In the genomic region with DNA sequence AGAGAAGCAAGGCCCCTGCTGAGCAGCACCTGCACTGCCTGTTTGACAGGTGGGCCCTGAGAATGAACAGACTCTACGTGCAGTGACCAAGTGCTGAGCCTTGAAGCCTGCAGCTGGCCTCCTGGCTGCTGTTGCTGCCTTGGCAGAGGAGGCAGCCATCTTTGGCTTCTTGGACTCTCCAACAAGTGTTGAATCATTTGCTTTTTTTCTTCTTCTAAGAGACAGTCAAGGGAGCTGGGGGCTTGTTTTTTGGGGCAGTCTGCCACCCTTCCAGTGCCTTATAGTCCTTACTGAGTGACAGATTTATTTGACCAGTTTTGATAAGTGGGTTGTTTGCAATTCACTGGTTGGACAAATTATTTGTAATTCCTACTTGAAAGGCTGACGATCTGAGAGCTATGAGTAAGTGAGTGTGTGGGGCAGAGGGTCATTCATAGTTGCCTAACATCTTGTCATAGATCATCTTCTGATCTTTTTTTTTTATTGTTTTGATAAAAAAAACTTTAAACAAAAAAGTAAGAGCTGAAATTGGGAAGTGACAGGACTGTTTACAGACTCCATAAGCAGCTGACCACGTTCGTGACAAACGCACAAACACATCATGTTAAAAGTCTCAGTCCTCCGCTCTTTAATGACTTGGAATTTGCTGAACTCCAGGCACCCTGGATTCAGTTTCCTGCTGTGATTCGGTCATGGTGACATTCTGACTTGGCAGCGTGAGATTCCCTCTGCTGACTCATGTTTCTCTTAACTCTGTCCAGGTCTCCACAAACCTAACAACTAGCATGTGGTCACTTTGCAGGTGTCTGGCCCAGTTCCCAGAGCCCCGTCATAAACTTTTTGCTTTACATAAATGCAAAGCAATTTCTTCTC, we compare ENCODE assay signal across 11 mouse cellular contexts. TPM values are rescaled to one million over a fixed set of nuclear protein-coding genes. Genes with fewer than 3 reads are reported as not detected.
DNase-seq lines count a peak whose midpoint lies in the region; ATAC-seq and TF ChIP-seq lines count a peak whose summit lies in the region.
"Had no signal": no experiment of that assay in that cellular context is flagged by ENCODE, and none has a peak within 500 bp of the region (broad histone marks: within the 10 kb centered on the region; RNA-seq: fewer than 3 reads in every experiment).

No protein-coding gene starts in this region.

- DNase-seq in lung, adult 18-20 months: peak; percentile 21 to 44
- no peak for DNase-seq in lung, adult 2 months
- DNase-seq in cerebellum, adult 8-10 months: peak; percentile 48
- peak; percentile 31 to 59 for DNase-seq in heart, postnatal 14 days
- DNase-seq in skeletal muscle tissue, adult 2 months (ENCODE audit: low read depth, low spot score): peak; percentile 68
- DNase-seq in forebrain, postnatal 0 days: no peak
- no peak for DNase-seq in spleen, adult 12 weeks (ENCODE audit: low spot score)
- no peak for DNase-seq in hindbrain, embryonic 10.5 days (ENCODE audit: low spot score)
- DNase-seq: right cerebral cortex, postnatal 25 days had no signal

- H3K27me3 ChIP-seq in forebrain, postnatal 0 days (ENCODE audit: insufficient read depth, low read length): no peaks in the 10 kb centered on the region
- H3K27me3 ChIP-seq in hindbrain, embryonic 10.5 days (ENCODE audit: insufficient read depth, poor library complexity, severe bottlenecking): no peaks in the 10 kb centered on the region

- TF ChIP-seq CTCF in lung, adult 2 months (IDR thresholded peaks at IDR 0.05; ENCODE audit: insufficient read depth, low read length): no peak
- no peak for TF ChIP-seq CTCF in forebrain, postnatal 0 days (IDR thresholded peaks at IDR 0.05; ENCODE audit: low read depth)

- no peaks in the 10 kb centered on the region for H3K9me3 ChIP-seq in forebrain, postnatal 0 days (ENCODE audit: low read length)
- no peaks in the 10 kb centered on the region for H3K9me3 ChIP-seq in hindbrain, embryonic 10.5 days

- no peak overlapping the region for H3K9ac ChIP-seq in forebrain, postnatal 0 days

- TF ChIP-seq POLR2A in lung, adult 2 months (IDR thresholded peaks at IDR 0.05; ENCODE audit: borderline replicate concordance, extremely low read depth, low read depth, low read length): no peak

- H3K36me3 ChIP-seq in forebrain, postnatal 0 days (ENCODE audit: insufficient read depth): no peaks in the 10 kb centered on the region
- H3K36me3 ChIP-seq in hindbrain, embryonic 10.5 days: no peaks in the 10 kb centered on the region
- H3K36me3 ChIP-seq: G1E had no signal

- intact Hi-C loops in heart, postnatal 14 days (cut with DNase I): no loop called here

- no peak overlapping the region for H3K4me2 ChIP-seq in forebrain, postnatal 0 days (ENCODE audit: low read depth)

- H3K27ac ChIP-seq in forebrain, postnatal 0 days (ENCODE audit: low read depth, low read length): no peak overlapping the region
- no peak overlapping the region for H3K27ac ChIP-seq in hindbrain, embryonic 10.5 days

- no peaks in the 10 kb centered on the region for H3K4me1 ChIP-seq in lung, adult 2 months (ENCODE audit: control insufficient read depth, insufficient read depth, low read length)
- H3K4me1 ChIP-seq in forebrain, postnatal 0 days (ENCODE audit: insufficient read depth): no peaks in the 10 kb centered on the region
- peaks cover 10% of the 10 kb centered on the region; the same call in 1 of the 2 replicates for H3K4me1 ChIP-seq in hindbrain, embryonic 10.5 days (replicated peaks)

- ATAC-seq in forebrain, postnatal 0 days: no peak

- no peak overlapping the region for H3K4me3 ChIP-seq in lung, adult 2 months (replicated peaks; ENCODE audit: extremely low read depth, low read depth, low read length)
- no peak overlapping the region for H3K4me3 ChIP-seq in forebrain, postnatal 0 days (ENCODE audit: low read depth, low read length)
- H3K4me3 ChIP-seq in hindbrain, embryonic 10.5 days: no peak overlapping the region

- 34% methylated on average over 9 of the region's 9 CpGs for WGBS in lung, adult 2 months
- WGBS in forebrain, postnatal 0 days: 73% methylated on average over 9 of the region's 9 CpGs
- WGBS in hindbrain, embryonic 10.5 days: 75% methylated on average over 9 of the region's 9 CpGs

RNA-seq across cellular contexts. Expression of a gene that starts 47.2 kb away (rescaled TPM):
- polyA plus RNA-seq in lung, adult 2 months (2012; rRNA removed): 1.6 TPM in 2 replicates
- under 1 TPM in 1 of 2 experiments, not detected in 1; 0.10 TPM for total RNA-seq in heart, postnatal 14 days (2021)
- not detected in 2 replicates for total RNA-seq in forebrain, postnatal 0 days (2014; rRNA removed)
- not detected in 2 replicates for polyA plus RNA-seq in forebrain, postnatal 0 days (2015; fragmentation: Nextera tagmentation; extraction: Ambion mirVana)
- polyA plus RNA-seq in hindbrain, embryonic 10.5 days (2016; fragmentation: Nextera tagmentation; extraction: Ambion mirVana): 8.6 and 8.7 TPM in 2 replicates
- total RNA-seq: gastrocnemius, postnatal 4 days had no signal
- polyA plus RNA-seq: G1E had no signal

Comparison
In these comparisons a context has a peak if more than half of its experiments do, and no peak if none do; other contexts are left out.
1. DNase-seq: peak in lung, adult 18-20 months (2 of 2), cerebellum, adult 8-10 months (single experiment), heart, postnatal 14 days (2 of 2) and skeletal muscle tissue, adult 2 months (single experiment); none in lung, adult 2 months (single experiment), forebrain, postnatal 0 days (single experiment), spleen, adult 12 weeks (single experiment) and hindbrain, embryonic 10.5 days (single experiment).